Mouse (Mus musculus) olfactory bulb, adult 2 months (tissue): ENCODE measurements at regions not wholly inside any gene's neighbourhood (a gene's known extent, or its start where the extent isn't known, plus 50 kb on each side); places are given as distances from the start of the nearest gene placed in this dataset.

Source experiments
- CTCF ChIP-seq: fragments of 200-500 bp; IDR thresholded peaks from 2 replicates; pipeline ENCODE4 v1.5.1; 2012; ENCODE audit warnings: low read depth, mild to moderate bottlenecking, low read length, moderate library complexity; ENCODE audit not compliant: insufficient read depth
- POLR2A ChIP-seq: fragments of 200-500 bp; IDR thresholded peaks from 2 replicates; pipeline ENCODE4 v1.6.1; 2012; ENCODE audit warnings: mild to moderate bottlenecking, low read depth, low read length, moderate library complexity; ENCODE audit not compliant: insufficient read depth

DNA sequence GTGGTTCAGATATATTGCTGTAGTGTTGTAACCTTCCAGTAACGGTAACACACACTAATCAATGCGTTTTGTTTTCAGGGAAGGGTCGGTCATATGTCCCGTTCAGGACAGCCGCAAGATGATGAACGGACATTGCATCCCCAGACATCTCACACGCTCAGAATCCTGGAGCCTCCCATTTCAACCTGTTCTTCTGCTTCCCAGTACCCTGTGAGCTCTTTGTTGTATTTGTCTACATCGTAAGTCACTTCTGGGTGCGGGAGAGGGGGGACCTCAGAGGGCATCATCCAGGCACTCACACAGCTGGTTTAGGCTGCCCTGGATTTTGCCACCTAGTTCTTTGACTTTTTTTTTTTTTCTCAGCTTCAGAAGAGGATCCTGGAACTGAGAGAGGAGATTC is 117.9 kb upstream of the Rtl1 start:
- TF ChIP-seq CTCF (no peak), POLR2A (no peak)
